Mouse (Mus musculus) myocyte (in vitro differentiated cells): Measurements from ENCODE around the gene Slc2a5. TPM values are rescaled to one million over a fixed set of nuclear protein-coding genes. Genes with fewer than 3 reads are reported as not detected.

Experiments used
- H3K27me3 ChIP-seq: one replicate; pipeline ENCODE4 v1.6.1; 2011; ENCODE audit not compliant: control insufficient read depth, insufficient read depth, insufficient read length
- H3K36me3 ChIP-seq: one replicate; pipeline ENCODE4 v1.6.1; 2011; ENCODE audit not compliant: control insufficient read depth, insufficient read depth
- H3K4me2 ChIP-seq: one replicate; pipeline ENCODE4 v1.6.1; 2011; ENCODE audit warnings: low read depth, control low read depth
- H3K4me3 ChIP-seq: one replicate; pipeline ENCODE4 v1.5.1; 2011; ENCODE audit warnings: mild to moderate bottlenecking, control low read depth, moderate library complexity
- H3K79me2 ChIP-seq: one replicate; pipeline ENCODE4 v1.6.1; 2011; ENCODE audit not compliant: control insufficient read depth, insufficient read depth
- H3ac ChIP-seq: one replicate; pipeline ENCODE4 v1.6.1; 2011; ENCODE audit not compliant: control insufficient read depth, insufficient read length
- CEBPB ChIP-seq: IDR thresholded peaks from 2 replicates; pipeline ENCODE4 v1.6.1; 2011; ENCODE audit warnings: mild to moderate bottlenecking, moderate library complexity; ENCODE audit not compliant: poor library complexity, insufficient read depth, severe bottlenecking
- E2F4 ChIP-seq: IDR thresholded peaks from one replicate; pipeline ENCODE4 v1.6.1; 2011; ENCODE audit warnings: mild to moderate bottlenecking, control low read depth, moderate library complexity; ENCODE audit not compliant: insufficient read depth
- MAX ChIP-seq: IDR thresholded peaks from one replicate; pipeline ENCODE4 v1.6.1; 2011; ENCODE audit warnings: low read depth, mild to moderate bottlenecking, control low read depth
- MYOD1 ChIP-seq, 3 experiments: IDR thresholded peaks; one replicate each; pipeline ENCODE4 v1.6.1; 2011; ENCODE audit warnings: control low read depth in 2 of 3, low read depth in 2 of 3, mild to moderate bottlenecking in 2 of 3, moderate library complexity in 1 of 3; ENCODE audit not compliant: insufficient read length in 2 of 3, control insufficient read depth in 1 of 3
- MYOG ChIP-seq, 3 experiments: IDR thresholded peaks; one replicate each; pipeline ENCODE4 v1.6.1; 2011; ENCODE audit warnings: control low read depth in 2 of 3, low read depth in 2 of 3, mild to moderate bottlenecking in 2 of 3; ENCODE audit not compliant: insufficient read length in 2 of 3, control insufficient read depth in 1 of 3, insufficient read depth in 1 of 3
- POLR2A ChIP-seq: IDR thresholded peaks from one replicate; pipeline ENCODE4 v1.6.1; 2011; ENCODE audit warnings: low read depth, mild to moderate bottlenecking, control low read depth, moderate library complexity; ENCODE audit not compliant: insufficient read length
- POLR2AphosphoS2 ChIP-seq: IDR thresholded peaks from one replicate; pipeline ENCODE4 v1.6.1; 2011; ENCODE audit warnings: low read depth, control low read depth; ENCODE audit not compliant: insufficient read length
- REST ChIP-seq: IDR thresholded peaks from one replicate; pipeline ENCODE4 v1.6.1; 2011; ENCODE audit warnings: mild to moderate bottlenecking, control low read depth, moderate library complexity; ENCODE audit not compliant: insufficient read depth, insufficient read length
- SRF ChIP-seq: IDR thresholded peaks from one replicate; pipeline ENCODE4 v1.6.1; 2011; ENCODE audit warnings: low read depth; ENCODE audit not compliant: control insufficient read depth, insufficient read length
- TCF12 ChIP-seq: IDR thresholded peaks from one replicate; pipeline ENCODE4 v1.6.1; 2011; ENCODE audit warnings: mild to moderate bottlenecking, control low read depth; ENCODE audit not compliant: poor library complexity, insufficient read depth, severe bottlenecking
- TCF3 ChIP-seq: IDR thresholded peaks from one replicate; pipeline ENCODE4 v1.6.1; 2011; ENCODE audit warnings: low read depth, control low read depth; ENCODE audit not compliant: insufficient read length
- USF1 ChIP-seq: IDR thresholded peaks from one replicate; pipeline ENCODE4 v1.6.1; 2011; ENCODE audit warnings: low read depth, mild to moderate bottlenecking, control low read depth, moderate library complexity
- polyA plus RNA-seq: library from polyadenylated mRNA; unstranded; fragments of >200 nt; fragmentation: generic; extraction: Trizol; gene quantifications from one replicate; pipeline ENCODE4 v1.2.1, GENCODE M21; 2012; ENCODE audit warnings: missing spikeins

Slc2a5 gene
- polyA plus RNA-seq, 1 experiment = 0.24 TPM

GRCm38 (mm10) chr4:150097847-150098246, 21.2 kb upstream of the Slc2a5 start:
- Histone ChIP-seq H3K36me3 (no peaks in the 10 kb centered on the region), H3K79me2 (no peaks in the 10 kb centered on the region), H3K27me3 (no peaks in the 10 kb centered on the region), H3K4me3 (no peak overlapping the region), H3ac (no peak overlapping the region), H3K4me2 (no peak overlapping the region)
- TF ChIP-seq TCF12 = no peak
- TF ChIP-seq TCF3 = no peak
- no peak for TF ChIP-seq POLR2AphosphoS2
- no peak for TF ChIP-seq USF1
- no peak for TF ChIP-seq MAX
- TF ChIP-seq REST = no peak
- TF ChIP-seq POLR2A = no peak
- TF ChIP-seq SRF = no peak
- no peak for TF ChIP-seq E2F4
- no peak for TF ChIP-seq MYOG (IDR thresholded peaks at IDR 0.05; ENCODE audit: control insufficient read depth in 1 of 3, insufficient read depth in 1 of 3, insufficient read length in 2 of 3, low read depth in 2 of 3)
- no peak for TF ChIP-seq CEBPB
- no peak for TF ChIP-seq MYOD1 (IDR thresholded peaks at IDR 0.05; ENCODE audit: control insufficient read depth in 1 of 3, insufficient read length in 2 of 3, low read depth in 2 of 3)

DNA sequence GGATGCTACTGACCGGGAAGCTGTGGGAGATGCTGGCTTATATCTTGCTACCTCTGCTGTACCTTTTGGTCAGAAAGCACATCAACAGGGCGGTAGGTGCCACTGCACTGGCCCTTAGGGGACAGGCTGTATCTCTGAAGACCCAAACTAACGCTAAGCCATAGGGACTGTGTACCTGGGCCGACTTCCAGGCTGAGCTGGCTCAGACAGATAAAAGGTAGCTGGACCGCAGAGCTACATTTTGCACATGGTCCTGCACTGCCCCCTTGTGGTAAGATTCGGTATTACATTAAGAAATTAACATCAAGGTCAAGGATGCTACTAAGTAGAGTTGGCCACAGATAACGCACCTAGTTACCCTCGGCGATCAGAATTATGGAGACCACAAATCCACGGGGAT, 20.2 kb upstream of the Slc2a5 start:
- H3K4me2 ChIP-seq = no peak overlapping the region
- no peaks in the 10 kb centered on the region for H3K27me3 ChIP-seq
- no peak for TF ChIP-seq REST
- no peak for TF ChIP-seq POLR2AphosphoS2
- no peak for TF ChIP-seq MAX
- TF ChIP-seq E2F4 = no peak
- TF ChIP-seq SRF = no peak
- no peak for TF ChIP-seq USF1
- no peak for TF ChIP-seq CEBPB
- TF ChIP-seq MYOG (IDR thresholded peaks at IDR 0.05; ENCODE audit: control insufficient read depth in 1 of 3, insufficient read depth in 1 of 3, insufficient read length in 2 of 3, low read depth in 2 of 3) = no peak
- TF ChIP-seq TCF3 = no peak
- TF ChIP-seq TCF12 = no peak
- TF ChIP-seq POLR2A = no peak
- no peaks in the 10 kb centered on the region for H3K79me2 ChIP-seq
- H3K4me3 ChIP-seq = no peak overlapping the region
- no peaks in the 10 kb centered on the region for H3K36me3 ChIP-seq
- H3ac ChIP-seq = no peak overlapping the region

GRCm38 (mm10) chr4:150102822-150103221, 16.3 kb upstream of the Slc2a5 start:
- Histone ChIP-seq H3K4me3 (no peak overlapping the region), H3ac (no peak overlapping the region), H3K36me3 (no peaks in the 10 kb centered on the region), H3K27me3 (no peaks in the 10 kb centered on the region), H3K79me2 (no peaks in the 10 kb centered on the region), H3K4me2 (no peak overlapping the region)
- TF ChIP-seq CEBPB (no peak), REST (no peak), MAX (no peak), USF1 (no peak), SRF (no peak), E2F4 (no peak), POLR2AphosphoS2 (no peak), MYOD1 (IDR thresholded peaks at IDR 0.05; ENCODE audit: control insufficient read depth in 1 of 3, insufficient read length in 2 of 3, low read depth in 2 of 3) (no peak), TCF3 (no peak), TCF12 (no peak)

GRCm38 (mm10) chr4:150105671-150106070, 13.4 kb upstream of the Slc2a5 start:
- Histone ChIP-seq H3K27me3 (no peaks in the 10 kb centered on the region), H3K4me3 (no peak overlapping the region), H3K4me2 (no peak overlapping the region), H3K79me2 (no peaks in the 10 kb centered on the region), H3K36me3 (no peaks in the 10 kb centered on the region), H3ac (no peak overlapping the region)
- TF ChIP-seq SRF = no peak
- no peak for TF ChIP-seq REST
- TF ChIP-seq MYOG (IDR thresholded peaks at IDR 0.05; ENCODE audit: control insufficient read depth in 1 of 3, insufficient read depth in 1 of 3, insufficient read length in 2 of 3, low read depth in 2 of 3) = no peak
- no peak for TF ChIP-seq POLR2AphosphoS2
- no peak for TF ChIP-seq MYOD1 (IDR thresholded peaks at IDR 0.05; ENCODE audit: control insufficient read depth in 1 of 3, insufficient read length in 2 of 3, low read depth in 2 of 3)
- TF ChIP-seq USF1 = no peak
- TF ChIP-seq E2F4 = no peak
- TF ChIP-seq POLR2A = no peak
- TF ChIP-seq MAX = no peak
- no peak for TF ChIP-seq TCF3
- TF ChIP-seq CEBPB = no peak
- TF ChIP-seq TCF12 = no peak

- H3K27me3 ChIP-seq = no peaks in the 10 kb centered on the region
- no peak overlapping the region for H3K4me3 ChIP-seq
- H3K36me3 ChIP-seq = no peaks in the 10 kb centered on the region
- no peak for TF ChIP-seq TCF3
- no peak for TF ChIP-seq POLR2A
- no peak for TF ChIP-seq MAX
- no peak for TF ChIP-seq E2F4
- TF ChIP-seq TCF12 = no peak
- no peak for TF ChIP-seq POLR2AphosphoS2
- TF ChIP-seq MYOD1 (IDR thresholded peaks at IDR 0.05; ENCODE audit: control insufficient read depth in 1 of 3, insufficient read length in 2 of 3, low read depth in 2 of 3) = no peak
- no peak for TF ChIP-seq REST
- TF ChIP-seq MYOG (IDR thresholded peaks at IDR 0.05; ENCODE audit: control insufficient read depth in 1 of 3, insufficient read depth in 1 of 3, insufficient read length in 2 of 3, low read depth in 2 of 3) = no peak
- no peak for TF ChIP-seq SRF
- no peak for TF ChIP-seq CEBPB
- H3ac ChIP-seq = no peak overlapping the region
- H3K79me2 ChIP-seq = no peaks in the 10 kb centered on the region
- H3K4me2 ChIP-seq = no peak overlapping the region
These were observed 12.4 kb upstream of the Slc2a5 start for GRCm38 (mm10) chr4:150106637-150107036.
